Mouse (Mus musculus): ENCODE data around the gene Chrna1. TPM values are rescaled to one million over a fixed set of nuclear protein-coding genes. Genes with fewer than 3 reads are reported as not detected.
A peak's percentile ranks its signal among the peaks of the same experiment; 100 is the strongest.

Gene Chrna1
- total and polyA plus RNA-seq, 2 experiments from 2014 or later, result 0.05 TPM; not detected in 1

- TF ChIP-seq CTCF (IDR thresholded peaks at IDR 0.05; ENCODE audit: low read depth) (no peak), EP300 (IDR thresholded peaks at IDR 0.05; ENCODE audit: low read depth) (no peak)
- H3K4me3 ChIP-seq (ENCODE audit: low read depth, low read length), result no peak overlapping the region
- H3K4me1 ChIP-seq (ENCODE audit: control insufficient read depth, insufficient read depth), result peaks cover 13% of the 10 kb centered on the region
- H3K27ac ChIP-seq (ENCODE audit: low read depth), result peak overlapping the region; percentile 65
- H3K4me2 ChIP-seq (ENCODE audit: low read depth, low read length), result peak overlapping the region; percentile 28
- H3K27me3 ChIP-seq (ENCODE audit: control insufficient read depth, insufficient read depth, low read length), result no peaks in the 10 kb centered on the region
- H3K9me3 ChIP-seq (replicated peaks; ENCODE audit: control insufficient read depth, low read length), result no peaks in the 10 kb centered on the region
- H3K36me3 ChIP-seq (replicated peaks; ENCODE audit: control insufficient read depth, insufficient read depth, low read length), result no peaks in the 10 kb centered on the region
- DNase-seq (ENCODE audit: low spot score) (peak; percentile 51), ATAC-seq (ENCODE audit: insufficient read depth, low read depth) (peak; percentile 68)
- 57% methylated on average over 14 of the region's 14 CpGs for WGBS
- no peak overlapping the region for H3K9ac ChIP-seq (replicated peaks; ENCODE audit: low read depth, low read length)
Measured at GRCm38 (mm10) chr2:73592231-73593100, 12.3 kb upstream of the Chrna1 start.

- no peak overlapping the region for H3K4me2 ChIP-seq (ENCODE audit: low read depth, low read length)
- ATAC-seq (ENCODE audit: insufficient read depth, low read depth) (no peak), DNase-seq (ENCODE audit: low spot score) (no peak)
- no peak overlapping the region for H3K27ac ChIP-seq (ENCODE audit: low read depth)
- H3K9ac ChIP-seq (replicated peaks; ENCODE audit: low read depth, low read length), result no peak overlapping the region
- H3K4me3 ChIP-seq (ENCODE audit: low read depth, low read length), result no peak overlapping the region
- H3K9me3 ChIP-seq (replicated peaks; ENCODE audit: control insufficient read depth, low read length), result no peaks in the 10 kb centered on the region
- WGBS, result 61% methylated on average over 6 of the region's 6 CpGs
- peaks cover 20% of the 10 kb centered on the region for H3K4me1 ChIP-seq (ENCODE audit: control insufficient read depth, insufficient read depth)
- H3K27me3 ChIP-seq (ENCODE audit: control insufficient read depth, insufficient read depth, low read length), result no peaks in the 10 kb centered on the region
- TF ChIP-seq CTCF (IDR thresholded peaks at IDR 0.05; ENCODE audit: low read depth) (no peak), EP300 (IDR thresholded peaks at IDR 0.05; ENCODE audit: low read depth) (no peak)
- H3K36me3 ChIP-seq (replicated peaks; ENCODE audit: control insufficient read depth, insufficient read depth, low read length), result no peaks in the 10 kb centered on the region
Measured at GRCm38 (mm10) chr2:73591246-73591645, 11.1 kb upstream of the Chrna1 start.

GRCm38 (mm10) chr2:73590106-73590505 lies 10.0 kb upstream of the Chrna1 start:
- no peak overlapping the region for H3K27ac ChIP-seq (ENCODE audit: low read depth)
- H3K4me2 ChIP-seq (ENCODE audit: low read depth, low read length), result peak overlapping the region; percentile 47
- no peaks in the 10 kb centered on the region for H3K27me3 ChIP-seq (ENCODE audit: control insufficient read depth, insufficient read depth, low read length)
- 17% methylated on average over 12 of the region's 12 CpGs for WGBS
- H3K4me1 ChIP-seq (ENCODE audit: control insufficient read depth, insufficient read depth), result peaks cover 22% of the 10 kb centered on the region
- H3K9me3 ChIP-seq (replicated peaks; ENCODE audit: control insufficient read depth, low read length), result no peaks in the 10 kb centered on the region
- DNase-seq (ENCODE audit: low spot score) (no peak), ATAC-seq (ENCODE audit: insufficient read depth, low read depth) (no peak)
- TF ChIP-seq CTCF (IDR thresholded peaks at IDR 0.05; ENCODE audit: low read depth) (no peak), EP300 (IDR thresholded peaks at IDR 0.05; ENCODE audit: low read depth) (no peak)
- no peak overlapping the region for H3K4me3 ChIP-seq (ENCODE audit: low read depth, low read length)
- H3K36me3 ChIP-seq (replicated peaks; ENCODE audit: control insufficient read depth, insufficient read depth, low read length), result no peaks in the 10 kb centered on the region
- H3K9ac ChIP-seq (replicated peaks; ENCODE audit: low read depth, low read length), result 0 out of 2 replicates have a peak overlapping the region, but pooled peaks have one; percentile 3

- no peak overlapping the region for H3K4me3 ChIP-seq (ENCODE audit: low read depth, low read length)
- no peak for DNase-seq (ENCODE audit: low spot score)
- no peak overlapping the region for H3K4me2 ChIP-seq (ENCODE audit: low read depth, low read length)
- no peaks in the 10 kb centered on the region for H3K9me3 ChIP-seq (replicated peaks; ENCODE audit: control insufficient read depth, low read length)
- no peaks in the 10 kb centered on the region for H3K27me3 ChIP-seq (ENCODE audit: control insufficient read depth, insufficient read depth, low read length)
- H3K9ac ChIP-seq (replicated peaks; ENCODE audit: low read depth, low read length), result no peak overlapping the region
- no peak for ATAC-seq (ENCODE audit: insufficient read depth, low read depth)
- peaks cover 22% of the 10 kb centered on the region for H3K4me1 ChIP-seq (ENCODE audit: control insufficient read depth, insufficient read depth)
- H3K27ac ChIP-seq (ENCODE audit: low read depth), result no peak overlapping the region
- no peak for TF ChIP-seq EP300 (IDR thresholded peaks at IDR 0.05; ENCODE audit: low read depth)
- no peak for TF ChIP-seq CTCF (IDR thresholded peaks at IDR 0.05; ENCODE audit: low read depth)
- no peaks in the 10 kb centered on the region for H3K36me3 ChIP-seq (replicated peaks; ENCODE audit: control insufficient read depth, insufficient read depth, low read length)
- WGBS, result 73% methylated on average over 2 of the region's 2 CpGs
Measured at GRCm38 (mm10) chr2:73588951-73589350, 8.8 kb upstream of the Chrna1 start.

GRCm38 (mm10) chr2:73587109-73587506 lies 7.0 kb upstream of the Chrna1 start:
- ATAC-seq (ENCODE audit: insufficient read depth, low read depth) (no peak), DNase-seq (ENCODE audit: low spot score) (peak; percentile 59)
- Histone ChIP-seq H3K9me3 (replicated peaks; ENCODE audit: control insufficient read depth, low read length) (no peaks in the 10 kb centered on the region), H3K27ac (ENCODE audit: low read depth) (peak overlapping the region; percentile 72), H3K27me3 (ENCODE audit: control insufficient read depth, insufficient read depth, low read length) (no peaks in the 10 kb centered on the region), H3K9ac (replicated peaks; ENCODE audit: low read depth, low read length) (0 out of 2 replicates have a peak overlapping the region, but pooled peaks have one; percentile 16), H3K36me3 (replicated peaks; ENCODE audit: control insufficient read depth, insufficient read depth, low read length) (no peaks in the 10 kb centered on the region), H3K4me1 (ENCODE audit: control insufficient read depth, insufficient read depth) (peaks cover 22% of the 10 kb centered on the region), H3K4me3 (ENCODE audit: low read depth, low read length) (no peak overlapping the region), H3K4me2 (ENCODE audit: low read depth, low read length) (peak overlapping the region; percentile 43)
- TF ChIP-seq CTCF (IDR thresholded peaks at IDR 0.05; ENCODE audit: low read depth) (no peak), EP300 (IDR thresholded peaks at IDR 0.05; ENCODE audit: low read depth) (no peak)
- WGBS, result 18% methylated on average over 4 of the region's 4 CpGs
